Mouse (Mus musculus): ENCODE measurements around the gene Tmem231. TPM values are rescaled to one million over a fixed set of nuclear protein-coding genes. Genes with fewer than 3 reads are reported as not detected.

The Tmem231 gene
- polyA plus RNA-seq (2015; fragmentation: Nextera tagmentation; extraction: Ambion mirVana): 2.8 and 3.3 TPM in 2 replicates

GRCm38 (mm10) chr8:111933348-111934076 is at the start of gene Tmem231:
Gene Tmem231 (minus strand): TSS chr8:111933881.

GRCm38 (mm10) chr8:111940171-111941100 is 6.8 kb upstream of the Tmem231 start, which contains the start of gene Gabarapl2:
Gene Gabarapl2 (plus strand): TSS chr8:111940703.

GRCm38 (mm10) chr8:111909621-111910450 is 23.8 kb downstream of the Tmem231 start, which contains the start of gene Chst5:
Gene Chst5 (minus strand): TSS chr8:111910447.

GRCm38 (mm10) chr8:111876355-111876948 is 57.2 kb downstream of the Tmem231 start, which contains the start of gene Tmem170:
Gene Tmem170 (minus strand): TSS chr8:111876750.

Other genes with a start within 250 kb of the Tmem231 start
- 131 and 329 TPM in 2 replicates for gene Ctrb1, start 242.9 kb downstream of the Tmem231 start, polyA plus RNA-seq (2015; fragmentation: Nextera tagmentation; extraction: Ambion mirVana)
- 10.6 and 15.5 TPM in 2 replicates for gene Bcar1, start 190.1 kb downstream of the Tmem231 start, polyA plus RNA-seq (2015; fragmentation: Nextera tagmentation; extraction: Ambion mirVana)
- 109 and 110 TPM in 2 replicates for gene Cfdp1, start 79.6 kb downstream of the Tmem231 start, polyA plus RNA-seq (2015; fragmentation: Nextera tagmentation; extraction: Ambion mirVana)
- gene Tmem170, start 57.1 kb downstream of the Tmem231 start, polyA plus RNA-seq (2015; fragmentation: Nextera tagmentation; extraction: Ambion mirVana): 4.6 and 5.2 TPM in 2 replicates
- gene Chst5, start 23.4 kb downstream of the Tmem231 start, polyA plus RNA-seq (2015; fragmentation: Nextera tagmentation; extraction: Ambion mirVana): not detected in 2 replicates
- 233 and 243 TPM in 2 replicates for gene Gabarapl2, start 6.8 kb upstream of the Tmem231 start, polyA plus RNA-seq (2015; fragmentation: Nextera tagmentation; extraction: Ambion mirVana)
- 4.4 and 4.8 TPM in 2 replicates for gene Adat1, start 58.4 kb upstream of the Tmem231 start, polyA plus RNA-seq (2015; fragmentation: Nextera tagmentation; extraction: Ambion mirVana)
- gene Kars, start 77.4 kb upstream of the Tmem231 start, polyA plus RNA-seq (2015; fragmentation: Nextera tagmentation; extraction: Ambion mirVana): 99.1 and 103 TPM in 2 replicates
- gene Terf2ip, start 77.5 kb upstream of the Tmem231 start, polyA plus RNA-seq (2015; fragmentation: Nextera tagmentation; extraction: Ambion mirVana): 9.4 and 10.1 TPM in 2 replicates
- 0.37 and 0.69 TPM in 2 replicates for gene Gm6793, start 81.2 kb upstream of the Tmem231 start, polyA plus RNA-seq (2015; fragmentation: Nextera tagmentation; extraction: Ambion mirVana)